Mouse (Mus musculus) C2C12 (cell line): ENCODE measurements around the gene Smoc1. TPM values are rescaled to one million over a fixed set of nuclear protein-coding genes. Genes with fewer than 3 reads are reported as not detected.

Source experiments
- H3K27me3 ChIP-seq: one replicate; pipeline ENCODE4 v1.6.1; 2011; ENCODE audit not compliant: control insufficient read depth, insufficient read depth, insufficient read length
- H3K36me3 ChIP-seq: one replicate; pipeline ENCODE4 v1.6.1; 2011; ENCODE audit not compliant: control insufficient read depth, insufficient read depth
- H3K4me3 ChIP-seq: one replicate; pipeline ENCODE4 v1.5.1; 2011; ENCODE audit warnings: mild to moderate bottlenecking, control low read depth; ENCODE audit not compliant: poor library complexity, insufficient read depth, severe bottlenecking
- H3K79me2 ChIP-seq: one replicate; pipeline ENCODE4 v1.6.1; 2011; ENCODE audit not compliant: control insufficient read depth, insufficient read depth
- H3K79me3 ChIP-seq: one replicate; pipeline ENCODE4 v1.6.1; 2011; ENCODE audit warnings: low read depth, control low read depth
- H3ac ChIP-seq: one replicate; pipeline ENCODE3; 2011; ENCODE audit warnings: low read depth; ENCODE audit not compliant: control insufficient read depth, insufficient read length
- CEBPB ChIP-seq: IDR thresholded peaks from one replicate; pipeline ENCODE4 v1.6.1; 2011; ENCODE audit warnings: low read depth, mild to moderate bottlenecking, control low read depth, moderate library complexity
- CTCF ChIP-seq: IDR thresholded peaks from one replicate; pipeline ENCODE4 v1.5.1; 2011; ENCODE audit not compliant: control insufficient read depth, insufficient read depth, insufficient read length
- FOSL1 ChIP-seq: IDR thresholded peaks from one replicate; pipeline ENCODE4 v1.8.0; 2011; ENCODE audit warnings: mild to moderate bottlenecking, low read length; ENCODE audit not compliant: poor library complexity, insufficient read depth, severe bottlenecking
- MAX ChIP-seq: IDR thresholded peaks from one replicate; pipeline ENCODE4 v1.6.1; 2011; ENCODE audit warnings: mild to moderate bottlenecking, control low read depth
- MYOD1 ChIP-seq: IDR thresholded peaks from one replicate; pipeline ENCODE4 v1.6.1; 2011; ENCODE audit warnings: low read depth; ENCODE audit not compliant: control insufficient read depth, insufficient read length
- MYOG ChIP-seq: IDR thresholded peaks from one replicate; pipeline ENCODE4 v1.6.1; 2011; ENCODE audit not compliant: control insufficient read depth, insufficient read length; ENCODE audit errors: extremely low read depth
- USF1 ChIP-seq: IDR thresholded peaks from one replicate; pipeline ENCODE4 v1.6.1; 2011; ENCODE audit warnings: low read depth, mild to moderate bottlenecking, control low read depth, moderate library complexity
- polyA plus RNA-seq: library from polyadenylated mRNA; unstranded; fragments of >200 nt; fragmentation: generic; extraction: Trizol; gene quantifications from one replicate; pipeline ENCODE4 v1.2.1, GENCODE M21; 2012; ENCODE audit warnings: missing spikeins

The Smoc1 gene
- polyA plus RNA-seq, 1 experiment: 0.23 TPM

DNA sequence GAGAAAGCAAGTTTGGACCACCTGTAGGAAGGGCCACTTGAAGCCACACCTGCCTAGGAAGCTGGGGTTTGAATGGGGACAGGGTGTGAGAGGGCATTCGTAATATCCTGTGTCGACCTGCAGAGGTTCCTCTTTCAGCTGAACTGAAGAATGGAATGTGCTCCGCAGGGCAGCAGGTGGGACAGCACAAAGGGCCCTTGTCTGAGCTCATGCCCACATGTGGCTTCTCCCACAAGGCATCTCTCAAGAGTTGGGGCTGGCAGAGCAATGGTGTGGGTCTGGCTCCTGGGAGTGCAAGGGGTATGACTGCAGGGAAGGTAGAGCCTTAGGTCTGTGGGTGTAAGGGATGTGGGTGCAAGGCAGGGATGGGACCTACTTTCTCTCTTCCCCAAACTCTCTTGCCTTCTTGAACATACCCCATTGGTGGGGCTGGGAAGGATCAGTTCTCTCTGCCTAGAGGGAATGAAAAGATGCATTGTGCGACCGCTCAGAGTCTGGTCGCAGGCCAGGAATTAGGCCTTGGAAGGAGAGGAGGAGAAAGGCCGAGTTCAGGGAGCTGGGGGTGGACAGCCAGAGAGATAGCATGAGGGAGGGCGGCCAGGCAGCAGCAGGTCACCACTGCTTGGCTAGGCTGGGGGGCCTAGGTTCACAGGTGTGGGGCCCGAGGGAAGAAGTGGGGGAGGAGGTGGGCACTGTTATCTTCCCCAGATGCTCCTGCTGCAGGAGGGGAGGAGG lies 114.2 kb downstream of the Smoc1 start:
- Histone ChIP-seq H3K27me3 (no peaks in the 10 kb centered on the region), H3ac (no peak overlapping the region), H3K4me3 (no peak overlapping the region), H3K36me3 (no peaks in the 10 kb centered on the region), H3K79me3 (no peaks in the 10 kb centered on the region), H3K79me2 (no peaks in the 10 kb centered on the region)
- no peak for TF ChIP-seq MYOG
- no peak for TF ChIP-seq FOSL1
- TF ChIP-seq MYOD1: no peak
- TF ChIP-seq CEBPB: no peak
- no peak for TF ChIP-seq USF1
- TF ChIP-seq MAX: no peak
- TF ChIP-seq CTCF: no peak

DNA sequence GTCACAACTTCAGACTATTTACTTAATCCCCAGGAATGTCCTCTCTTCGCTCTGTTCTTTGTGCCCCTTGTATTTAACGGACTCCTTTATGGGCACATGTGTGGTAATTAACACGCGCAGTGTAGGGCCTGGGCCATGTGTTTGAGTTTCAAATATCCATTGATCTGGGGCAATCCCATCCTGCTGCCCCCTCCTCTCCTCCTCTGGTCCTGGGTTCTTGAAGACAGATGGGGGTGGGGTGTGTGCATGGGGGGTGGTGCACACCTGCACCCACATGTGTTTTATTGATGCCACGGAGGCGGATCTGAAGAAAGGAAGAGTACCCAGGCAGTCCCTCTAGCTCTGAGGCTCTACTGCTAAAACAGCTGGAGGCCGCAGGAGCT lies 114.7 kb downstream of the Smoc1 start:
- no peaks in the 10 kb centered on the region for H3K36me3 ChIP-seq
- TF ChIP-seq MYOD1 (no peak), MYOG (no peak), CTCF (no peak), USF1 (no peak), FOSL1 (no peak), CEBPB (no peak), MAX (no peak)
- no peaks in the 10 kb centered on the region for H3K27me3 ChIP-seq
- no peaks in the 10 kb centered on the region for H3K79me2 ChIP-seq
- H3ac ChIP-seq: no peak overlapping the region
- H3K79me3 ChIP-seq: no peaks in the 10 kb centered on the region
- no peak overlapping the region for H3K4me3 ChIP-seq

DNA sequence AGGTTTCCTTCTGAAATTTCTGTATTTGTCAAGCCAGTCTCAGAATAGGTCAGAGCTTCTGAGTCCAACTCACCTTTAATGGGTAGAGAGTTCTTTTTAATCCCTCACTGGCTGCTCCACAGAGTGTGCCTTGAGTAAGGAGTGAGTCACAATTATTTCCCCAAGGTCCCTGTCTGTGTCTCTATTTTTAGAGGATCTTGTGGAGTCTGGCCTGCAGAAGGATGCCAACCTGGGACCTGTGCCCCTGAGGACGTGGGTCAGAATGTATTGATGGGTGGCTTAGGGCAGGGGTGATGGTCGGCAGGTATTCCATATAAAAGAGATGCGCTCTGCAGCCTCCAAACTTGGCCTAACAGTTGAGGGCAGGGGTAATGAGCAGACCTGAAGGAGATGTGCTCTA lies 115.6 kb downstream of the Smoc1 start:
- Histone ChIP-seq H3K36me3 (no peaks in the 10 kb centered on the region), H3ac (no peak overlapping the region), H3K4me3 (no peak overlapping the region), H3K79me2 (no peaks in the 10 kb centered on the region), H3K27me3 (no peaks in the 10 kb centered on the region), H3K79me3 (no peaks in the 10 kb centered on the region)
- TF ChIP-seq CEBPB (no peak), MYOG (no peak), MAX (no peak), CTCF (no peak), USF1 (no peak), FOSL1 (no peak), MYOD1 (no peak)

DNA sequence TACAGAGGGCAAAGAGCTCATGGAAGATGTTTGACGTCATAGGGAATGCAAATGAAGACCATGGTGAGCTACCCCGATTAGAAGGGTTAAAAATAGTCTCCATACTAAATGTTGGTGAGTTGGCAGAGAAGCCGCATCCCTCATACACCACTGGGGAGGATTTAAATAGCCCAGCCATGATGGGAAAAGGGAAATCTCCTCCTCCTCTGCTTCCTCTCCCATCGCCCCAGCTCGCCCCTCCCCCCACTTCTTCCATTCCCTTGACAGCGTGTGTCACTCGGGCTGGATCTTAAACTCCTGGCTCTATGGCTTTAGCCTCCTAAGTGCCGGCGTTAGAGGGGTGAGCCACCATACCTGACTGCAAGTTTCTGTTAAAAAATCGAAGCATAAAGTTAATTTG lies 117.6 kb downstream of the Smoc1 start:
- H3K4me3 ChIP-seq: no peak overlapping the region
- H3K27me3 ChIP-seq: no peaks in the 10 kb centered on the region
- TF ChIP-seq MYOG (no peak), FOSL1 (no peak), MAX (no peak)
- no peak overlapping the region for H3ac ChIP-seq
- no peaks in the 10 kb centered on the region for H3K79me3 ChIP-seq
- no peaks in the 10 kb centered on the region for H3K79me2 ChIP-seq
- H3K36me3 ChIP-seq: no peaks in the 10 kb centered on the region

DNA sequence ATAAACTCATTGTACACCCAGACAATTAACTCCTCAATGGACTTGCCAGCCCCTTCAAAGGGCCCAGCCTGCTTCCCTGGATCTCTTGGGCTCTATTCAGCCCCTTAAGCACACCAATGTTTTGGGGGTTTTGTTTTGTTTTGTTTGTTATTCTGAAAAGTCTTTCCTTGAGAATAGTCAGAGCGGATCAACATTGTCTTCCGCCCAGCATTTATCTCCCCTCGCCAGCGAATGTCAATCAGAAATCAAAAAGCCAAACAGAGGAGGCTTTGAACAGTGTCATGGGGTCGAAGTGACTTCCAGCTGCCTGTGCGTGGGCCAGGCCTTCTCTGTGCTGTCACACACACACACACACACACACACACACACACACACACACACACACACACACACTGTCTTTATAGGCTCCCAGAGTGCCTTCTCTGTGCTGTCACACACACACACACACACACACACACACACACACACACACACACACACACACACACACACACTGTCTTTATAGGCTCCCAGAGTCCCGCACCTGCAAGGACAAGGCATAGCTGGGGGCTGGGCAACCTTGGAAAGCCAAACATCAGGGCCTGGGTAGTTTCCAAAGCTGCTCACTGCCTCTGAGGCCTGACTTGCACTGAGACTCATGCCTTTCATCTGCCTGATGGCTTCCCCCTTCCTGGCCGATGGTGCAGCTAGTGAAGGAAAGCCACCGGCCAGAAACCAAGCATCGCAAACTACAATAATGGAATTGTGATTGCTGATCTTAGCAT lies 120.0 kb downstream of the Smoc1 start:
- Histone ChIP-seq H3K79me2 (no peaks in the 10 kb centered on the region), H3K27me3 (no peaks in the 10 kb centered on the region)
- TF ChIP-seq CTCF (no peak), FOSL1 (no peak), MYOD1 (no peak), USF1 (no peak), CEBPB (no peak), MYOG (no peak), MAX (no peak)

DNA sequence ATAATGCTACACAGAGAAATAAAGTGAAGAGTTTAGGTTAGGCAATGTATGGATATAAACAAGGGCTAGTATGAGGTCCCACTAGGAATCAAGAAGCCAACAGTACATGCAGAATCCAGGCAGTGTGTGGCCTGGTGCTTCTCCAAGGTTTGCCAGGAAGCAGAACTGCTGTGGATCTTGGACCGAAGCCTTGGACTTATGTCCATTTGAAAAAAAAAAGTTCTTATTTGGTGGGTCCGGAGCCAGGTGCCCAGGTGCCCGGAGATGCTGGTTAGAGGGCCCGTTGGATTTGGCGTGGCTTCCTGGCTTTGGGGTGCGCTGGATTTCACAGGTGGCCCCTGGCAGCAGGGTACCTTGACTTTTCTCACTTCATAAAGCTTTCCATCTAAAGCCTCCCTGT lies 121.3 kb downstream of the Smoc1 start:
- no peak overlapping the region for H3K4me3 ChIP-seq
- no peak for TF ChIP-seq CTCF
- TF ChIP-seq MYOD1: no peak
- no peak for TF ChIP-seq FOSL1
- TF ChIP-seq CEBPB: no peak
- TF ChIP-seq MAX: no peak
- TF ChIP-seq USF1: no peak
- TF ChIP-seq MYOG: no peak
- no peaks in the 10 kb centered on the region for H3K27me3 ChIP-seq
- H3K79me3 ChIP-seq: no peaks in the 10 kb centered on the region
- H3ac ChIP-seq: no peak overlapping the region
- H3K79me2 ChIP-seq: no peaks in the 10 kb centered on the region
- no peaks in the 10 kb centered on the region for H3K36me3 ChIP-seq

More for the DNA sequence above, 120.0 kb downstream of the Smoc1 start:
- H3K4me3 ChIP-seq: no peak overlapping the region
- no peaks in the 10 kb centered on the region for H3K36me3 ChIP-seq
- no peak overlapping the region for H3ac ChIP-seq
- H3K79me3 ChIP-seq: no peaks in the 10 kb centered on the region
